Mouse (Mus musculus) myocyte (in vitro differentiated cells): Measurements from ENCODE around the gene Usp7.

Experiments
- E2F4 ChIP-seq: IDR thresholded peaks from one replicate; pipeline ENCODE4 v1.6.1; 2011; ENCODE audit warnings: mild to moderate bottlenecking, control low read depth, moderate library complexity; ENCODE audit not compliant: insufficient read depth
- MAX ChIP-seq: IDR thresholded peaks from one replicate; pipeline ENCODE4 v1.6.1; 2011; ENCODE audit warnings: low read depth, mild to moderate bottlenecking, control low read depth
- MYOD1 ChIP-seq, 3 experiments: IDR thresholded peaks; one replicate each; pipeline ENCODE4 v1.6.1; 2011; ENCODE audit warnings: control low read depth in 2 of 3, low read depth in 2 of 3, mild to moderate bottlenecking in 2 of 3, moderate library complexity in 1 of 3; ENCODE audit not compliant: insufficient read length in 2 of 3, control insufficient read depth in 1 of 3
- MYOG ChIP-seq, 3 experiments: IDR thresholded peaks; one replicate each; pipeline ENCODE4 v1.6.1; 2011; ENCODE audit warnings: control low read depth in 2 of 3, low read depth in 2 of 3, mild to moderate bottlenecking in 2 of 3; ENCODE audit not compliant: insufficient read length in 2 of 3, control insufficient read depth in 1 of 3, insufficient read depth in 1 of 3
- POLR2A ChIP-seq: IDR thresholded peaks from one replicate; pipeline ENCODE4 v1.6.1; 2011; ENCODE audit warnings: low read depth, mild to moderate bottlenecking, control low read depth, moderate library complexity; ENCODE audit not compliant: insufficient read length
- REST ChIP-seq: IDR thresholded peaks from one replicate; pipeline ENCODE4 v1.6.1; 2011; ENCODE audit warnings: mild to moderate bottlenecking, control low read depth, moderate library complexity; ENCODE audit not compliant: insufficient read depth, insufficient read length
- SRF ChIP-seq: IDR thresholded peaks from one replicate; pipeline ENCODE4 v1.6.1; 2011; ENCODE audit warnings: low read depth; ENCODE audit not compliant: control insufficient read depth, insufficient read length
- USF1 ChIP-seq: IDR thresholded peaks from one replicate; pipeline ENCODE4 v1.6.1; 2011; ENCODE audit warnings: low read depth, mild to moderate bottlenecking, control low read depth, moderate library complexity

GRCm38 (mm10) chr16:8758979-8759378, 33.1 kb downstream of the Usp7 start:
- TF ChIP-seq POLR2A = no peak
- no peak for TF ChIP-seq MYOG (IDR thresholded peaks at IDR 0.05; ENCODE audit: control insufficient read depth in 1 of 3, insufficient read depth in 1 of 3, insufficient read length in 2 of 3, low read depth in 2 of 3)
- no peak for TF ChIP-seq MYOD1 (IDR thresholded peaks at IDR 0.05; ENCODE audit: control insufficient read depth in 1 of 3, insufficient read length in 2 of 3, low read depth in 2 of 3)
- no peak for TF ChIP-seq REST
- no peak for TF ChIP-seq USF1
- no peak for TF ChIP-seq SRF
- TF ChIP-seq MAX = no peak
- no peak for TF ChIP-seq E2F4
